Mouse (Mus musculus): ENCODE results near the gene Lrrc49.

Lrrc49 gene

GRCm38 (mm10) chr9:60672568-60672967 is 15.4 kb downstream of the Lrrc49 start:
- DNase-seq, result no peak

GRCm38 (mm10) chr9:60668886-60669285 is 19.1 kb downstream of the Lrrc49 start:
- peak; percentile 57 for DNase-seq

- DNase-seq, result no peak
Measured at GRCm38 (mm10) chr9:60665535-60665934, 22.4 kb downstream of the Lrrc49 start.

GRCm38 (mm10) chr9:60664866-60665265 is 23.1 kb downstream of the Lrrc49 start:
- no peak for DNase-seq

- peak; percentile 92 for DNase-seq
Measured at GRCm38 (mm10) chr9:60664385-60664784, 23.6 kb downstream of the Lrrc49 start.

GRCm38 (mm10) chr9:60662936-60663335 is 25.0 kb downstream of the Lrrc49 start:
- no peak for DNase-seq

GRCm38 (mm10) chr9:60653582-60653981 is 34.4 kb downstream of the Lrrc49 start:
- DNase-seq, result no peak

- DNase-seq, result no peak
Measured at GRCm38 (mm10) chr9:60653137-60653536, 34.8 kb downstream of the Lrrc49 start.

GRCm38 (mm10) chr9:60650277-60650676 is 37.7 kb downstream of the Lrrc49 start:
- no peak for DNase-seq

GRCm38 (mm10) chr9:60648981-60649975 is 38.7 kb downstream of the Lrrc49 start:
- DNase-seq, result peak; percentile 77

GRCm38 (mm10) chr9:60633601-60634000 is 54.4 kb downstream of the Lrrc49 start:
- no peak for DNase-seq

GRCm38 (mm10) chr9:60626311-60626791 is 61.6 kb downstream of the Lrrc49 start:
- DNase-seq, result peak; percentile 64

- peak; percentile 78 for DNase-seq
Measured at GRCm38 (mm10) chr9:60625895-60626294, 62.1 kb downstream of the Lrrc49 start.

GRCm38 (mm10) chr9:60616946-60617345 is 71.0 kb downstream of the Lrrc49 start:
- no peak for DNase-seq

- no peak for DNase-seq
Measured at GRCm38 (mm10) chr9:60616359-60616758, 71.6 kb downstream of the Lrrc49 start.

- no peak for DNase-seq
Measured at GRCm38 (mm10) chr9:60612260-60612659, 75.7 kb downstream of the Lrrc49 start.

- DNase-seq, result no peak
Measured at GRCm38 (mm10) chr9:60610194-60610593, 77.8 kb downstream of the Lrrc49 start.

- no peak for DNase-seq
Measured at GRCm38 (mm10) chr9:60608857-60609256, 79.1 kb downstream of the Lrrc49 start.

GRCm38 (mm10) chr9:60608086-60608485 is 79.9 kb downstream of the Lrrc49 start:
- DNase-seq, result peak; percentile 48

- DNase-seq, result no peak
Measured at GRCm38 (mm10) chr9:60604971-60605370, 83.0 kb downstream of the Lrrc49 start.

GRCm38 (mm10) chr9:60601936-60602335 is 86.0 kb downstream of the Lrrc49 start:
- DNase-seq, result no peak

GRCm38 (mm10) chr9:60600273-60600672 is 87.7 kb downstream of the Lrrc49 start:
- DNase-seq, result no peak

GRCm38 (mm10) chr9:60599489-60599888 is 88.5 kb downstream of the Lrrc49 start:
- no peak for DNase-seq

GRCm38 (mm10) chr9:60595406-60595805 is 92.6 kb downstream of the Lrrc49 start:
- DNase-seq, result no peak
